Mouse (Mus musculus): ENCODE data around the gene Gm13304. TPM values are rescaled to one million over a fixed set of nuclear protein-coding genes. Genes with fewer than 3 reads are reported as not detected.

Gene Gm13304
- not detected for polyA plus RNA-seq (2014; fragmentation: Illumina TruSeq; extraction: RNeasy Lipid Tissue Mini Kit (QIAGEN cat#74804); ENCODE audit: low read depth, low replicate concordance)

GRCm38 (mm10) chr4:42114517-42114916 is at the start of gene Gm13304:
TSS of gene Gm13304 (plus strand) at chr4:42114817.

GRCm38 (mm10) chr4:42090907-42091306 is 23.7 kb upstream of the Gm13304 start, which contains the start of gene Gm3893:
TSS of gene Gm3893 (plus strand) at chr4:42091207.

GRCm38 (mm10) chr4:42153136-42153535 is 38.5 kb downstream of the Gm13304 start, which contains the start of gene Gm13306:
TSS of gene Gm13306 (plus strand) at chr4:42153436.

Other genes starting within 250 kb of the Gm13304 start
- gene Gm21541, start 211.2 kb upstream of the Gm13304 start, polyA plus RNA-seq (2014; fragmentation: Illumina TruSeq; extraction: RNeasy Lipid Tissue Mini Kit (QIAGEN cat#74804); ENCODE audit: low read depth, low replicate concordance) = not detected
- gene Gm20878, start 173.2 kb upstream of the Gm13304 start, polyA plus RNA-seq (2014; fragmentation: Illumina TruSeq; extraction: RNeasy Lipid Tissue Mini Kit (QIAGEN cat#74804); ENCODE audit: low read depth, low replicate concordance) = 1.1 TPM
- not detected for gene Fam205a4, start 148.8 kb upstream of the Gm13304 start, polyA plus RNA-seq (2014; fragmentation: Illumina TruSeq; extraction: RNeasy Lipid Tissue Mini Kit (QIAGEN cat#74804); ENCODE audit: low read depth, low replicate concordance)
- not detected for gene Gm21093, start 80.1 kb upstream of the Gm13304 start, polyA plus RNA-seq (2014; fragmentation: Illumina TruSeq; extraction: RNeasy Lipid Tissue Mini Kit (QIAGEN cat#74804); ENCODE audit: low read depth, low replicate concordance)
- gene Gm3893, start 23.6 kb upstream of the Gm13304 start, polyA plus RNA-seq (2014; fragmentation: Illumina TruSeq; extraction: RNeasy Lipid Tissue Mini Kit (QIAGEN cat#74804); ENCODE audit: low read depth, low replicate concordance) = not detected
- not detected for gene Gm13306, start 38.6 kb downstream of the Gm13304 start, polyA plus RNA-seq (2014; fragmentation: Illumina TruSeq; extraction: RNeasy Lipid Tissue Mini Kit (QIAGEN cat#74804); ENCODE audit: low read depth, low replicate concordance)
- not detected for gene Gm13305, start 53.8 kb downstream of the Gm13304 start, polyA plus RNA-seq (2014; fragmentation: Illumina TruSeq; extraction: RNeasy Lipid Tissue Mini Kit (QIAGEN cat#74804); ENCODE audit: low read depth, low replicate concordance)
- gene Gm10600, start 125.8 kb downstream of the Gm13304 start, polyA plus RNA-seq (2014; fragmentation: Illumina TruSeq; extraction: RNeasy Lipid Tissue Mini Kit (QIAGEN cat#74804); ENCODE audit: low read depth, low replicate concordance) = 0.37 TPM
- not detected for gene Ccl21b, start 140.9 kb downstream of the Gm13304 start, polyA plus RNA-seq (2014; fragmentation: Illumina TruSeq; extraction: RNeasy Lipid Tissue Mini Kit (QIAGEN cat#74804); ENCODE audit: low read depth, low replicate concordance)
- not detected for gene Gm21953, start 179.4 kb downstream of the Gm13304 start, polyA plus RNA-seq (2014; fragmentation: Illumina TruSeq; extraction: RNeasy Lipid Tissue Mini Kit (QIAGEN cat#74804); ENCODE audit: low read depth, low replicate concordance)
- not detected for gene Fam205a3, start 203.5 kb downstream of the Gm13304 start, polyA plus RNA-seq (2014; fragmentation: Illumina TruSeq; extraction: RNeasy Lipid Tissue Mini Kit (QIAGEN cat#74804); ENCODE audit: low read depth, low replicate concordance)

Data from liver, adult 10 weeks (tissue).